Mouse (Mus musculus): ENCODE results near the gene C8a.

Gene C8a

DNA sequence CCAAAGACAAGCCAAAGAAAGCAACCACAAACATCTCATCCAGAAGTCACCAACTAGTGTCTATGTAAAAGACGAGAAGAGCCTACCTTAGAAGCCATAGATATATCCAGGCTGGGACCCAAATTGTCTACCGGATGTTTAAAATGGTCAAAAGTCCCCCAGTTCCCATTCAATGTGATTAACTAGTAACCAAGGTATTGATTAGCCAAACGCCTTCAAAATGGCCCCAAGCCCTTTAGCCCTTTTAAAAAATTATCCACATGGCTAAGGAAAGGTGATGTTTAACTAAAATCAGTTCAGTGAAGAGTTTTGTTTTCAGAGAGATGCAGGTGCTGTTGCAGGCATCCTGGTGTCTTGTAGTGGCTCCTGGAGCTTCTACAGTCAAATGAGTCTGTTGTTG lies at the start of gene C8a:
TSS of gene C8a (minus strand) at position 76 of the 400 bp plus-strand sequence.
- DNase-seq (ENCODE audit: low spot score) = no peak

DNA sequence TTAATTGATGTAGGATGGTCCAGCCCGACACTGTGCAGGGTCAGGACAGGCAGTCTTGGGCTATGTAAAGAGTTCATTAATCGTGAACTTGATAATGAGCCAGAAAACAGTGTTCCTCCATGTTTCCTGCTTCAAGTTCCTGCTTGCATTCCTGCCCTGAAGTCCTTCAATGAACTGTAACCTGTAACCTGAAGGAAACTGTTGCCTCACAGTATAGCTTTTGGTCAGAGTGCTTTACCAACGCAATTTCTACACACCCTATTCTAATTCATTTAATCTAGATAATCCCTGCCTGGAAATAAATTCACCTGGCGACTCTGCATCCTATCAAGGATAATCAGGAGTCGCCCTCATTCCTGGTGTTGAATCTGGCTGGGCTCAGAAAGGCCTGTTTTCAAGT lies 49.2 kb upstream of the C8a start:
- DNase-seq (ENCODE audit: low spot score) = no peak

DNA sequence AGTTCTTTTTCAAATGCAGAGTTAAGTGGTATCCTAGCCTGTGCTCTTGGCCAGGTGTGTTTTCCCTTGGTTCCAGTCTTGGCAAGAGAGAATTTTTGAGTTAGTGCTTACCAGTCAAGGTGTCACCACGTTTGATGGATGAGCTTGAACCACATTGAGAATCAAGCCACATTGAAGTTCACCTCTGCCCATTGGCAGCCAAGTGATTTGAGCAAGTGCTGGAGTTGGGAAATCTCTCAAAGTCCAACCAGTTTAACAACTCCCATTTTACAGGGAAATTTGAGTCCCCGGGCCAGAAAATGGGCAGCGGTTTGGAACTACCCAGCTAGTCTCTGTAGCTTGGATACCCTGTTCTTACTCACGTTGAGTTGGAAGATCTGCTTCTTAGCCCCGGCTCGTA lies 41.8 kb upstream of the C8a start:
- DNase-seq (ENCODE audit: low spot score) = no peak

DNA sequence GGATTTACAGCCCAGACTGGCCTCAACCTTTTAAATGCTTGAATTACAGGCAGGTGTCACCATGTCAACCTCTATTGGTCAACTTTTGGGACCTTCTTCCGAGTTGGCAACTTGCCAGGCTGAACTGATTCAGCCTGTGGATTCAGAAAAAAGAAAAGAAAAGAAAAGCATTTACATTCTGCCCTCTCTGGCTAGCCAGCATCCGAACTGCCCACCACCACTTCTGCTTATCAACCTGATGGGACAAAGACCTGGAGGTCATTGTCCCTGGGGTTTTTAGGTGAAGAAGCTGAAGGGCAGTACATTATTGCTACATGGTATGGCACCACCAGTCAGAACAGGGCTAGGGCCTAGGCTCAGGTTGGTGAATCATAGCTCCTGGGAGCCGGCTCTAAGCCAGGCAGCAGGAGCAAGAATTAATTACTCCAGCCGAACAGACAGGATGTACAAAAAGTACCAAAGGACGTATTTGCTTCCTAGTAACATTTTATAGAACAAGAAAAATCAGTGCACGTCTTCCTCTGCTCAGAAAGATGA lies 38.6 kb upstream of the C8a start:
- DNase-seq (ENCODE audit: low spot score) = no peak

DNA sequence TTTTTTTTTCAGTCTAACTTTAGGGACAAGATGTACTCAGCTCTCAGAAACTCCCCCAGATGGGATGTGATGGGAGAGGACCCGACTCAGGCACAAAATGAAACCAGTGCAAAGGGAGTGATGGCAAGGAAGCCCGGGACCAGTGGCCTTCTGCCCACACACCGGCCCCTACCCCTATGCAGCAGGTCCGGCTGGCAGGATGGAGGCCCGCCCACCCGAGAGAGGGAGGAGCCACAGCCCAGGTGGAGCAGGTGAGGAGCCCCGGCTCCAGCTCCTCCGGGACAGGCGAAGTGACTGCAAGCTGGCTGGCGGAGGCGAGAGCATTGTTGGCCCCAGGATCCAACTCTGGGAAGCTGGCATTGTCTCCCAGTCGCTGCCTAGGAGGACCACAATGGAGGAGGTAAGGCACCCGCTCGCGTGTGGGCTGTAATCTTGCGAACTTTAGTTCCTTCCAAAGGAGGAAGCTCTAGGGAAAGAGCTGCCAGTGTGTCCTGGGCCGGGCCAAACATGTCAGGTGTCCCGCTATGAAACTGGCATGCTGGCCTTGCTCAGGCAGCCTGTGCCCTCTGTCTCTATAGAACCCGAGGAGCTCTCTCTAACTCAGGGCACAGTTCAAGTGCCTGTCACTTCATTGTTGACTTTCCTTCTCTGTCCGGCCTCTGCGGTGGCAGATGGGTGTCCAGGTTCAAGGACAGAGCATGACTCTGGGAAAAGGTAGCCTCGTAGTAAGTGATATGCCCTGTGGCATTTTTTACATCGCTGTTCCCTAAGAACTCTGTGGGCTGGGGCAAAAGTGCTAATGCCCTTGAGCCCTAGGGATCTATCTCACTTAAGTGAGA lies 37.3 kb upstream of the C8a start, which contains the start of gene Fyb2:
TSS of gene Fyb2 (plus strand) at position 166 of the 839 bp plus-strand sequence.
- no peak for DNase-seq (ENCODE audit: low spot score)

DNA sequence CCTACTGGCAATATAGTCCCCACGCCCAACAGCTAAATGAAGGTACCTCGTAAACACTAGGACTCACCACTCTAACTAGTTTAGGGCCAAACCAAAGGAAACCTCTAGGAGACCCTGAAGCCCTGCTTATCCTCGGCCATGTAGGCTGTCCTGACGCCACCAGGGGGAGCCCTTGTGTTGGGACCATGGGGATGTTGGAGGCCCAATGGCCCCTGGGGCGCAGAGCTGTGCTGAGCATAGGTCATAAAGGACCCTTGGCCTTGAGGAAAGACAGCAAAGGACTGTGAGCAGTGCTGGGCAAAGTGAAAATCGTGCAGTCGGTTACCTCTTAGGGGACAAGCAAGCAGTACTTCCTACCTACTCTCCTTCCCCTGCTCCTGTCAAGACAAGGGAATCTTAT lies 35.5 kb upstream of the C8a start:
- peak; percentile 25 for DNase-seq (ENCODE audit: low spot score)

DNA sequence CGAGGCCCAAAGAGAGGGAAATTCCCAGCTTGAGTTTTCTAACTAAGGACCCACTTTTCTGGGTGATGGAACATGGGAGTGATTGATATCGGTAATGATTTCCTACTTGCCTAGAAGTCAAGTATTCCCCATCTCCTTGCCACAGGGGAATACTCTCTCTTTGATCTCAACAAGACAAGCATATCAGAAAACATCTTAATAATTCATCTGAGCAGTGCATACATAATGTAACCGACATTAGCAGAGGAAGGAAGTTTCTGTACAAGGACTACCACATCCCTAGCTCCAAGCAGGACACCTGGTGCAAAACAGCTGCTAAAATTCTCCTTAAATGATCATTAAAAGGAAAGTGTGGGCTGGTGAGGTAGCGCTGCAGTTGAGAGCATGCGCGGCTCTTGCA lies 28.9 kb upstream of the C8a start:
- DNase-seq (ENCODE audit: low spot score) = no peak

DNA sequence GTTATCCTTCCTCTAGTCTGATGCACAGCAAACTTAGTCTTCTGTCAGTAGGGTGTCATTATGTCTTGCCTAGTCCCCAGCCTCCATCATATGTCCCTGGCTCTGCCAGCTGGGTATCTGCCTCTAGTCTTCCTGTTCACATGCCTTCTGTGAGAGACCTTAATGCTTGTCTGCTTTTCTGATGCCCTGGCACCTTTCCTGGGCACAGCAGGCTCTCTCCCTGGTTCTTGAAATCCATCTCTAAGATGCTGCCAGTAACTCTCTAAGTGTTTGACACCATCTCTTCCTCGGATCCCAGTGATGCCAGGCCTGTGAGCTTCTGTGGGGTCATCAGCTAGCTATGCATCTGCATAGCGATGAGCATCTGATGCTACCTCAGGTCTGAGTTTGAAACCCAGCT lies 26.6 kb upstream of the C8a start:
- DNase-seq (ENCODE audit: low spot score) = no peak

DNA sequence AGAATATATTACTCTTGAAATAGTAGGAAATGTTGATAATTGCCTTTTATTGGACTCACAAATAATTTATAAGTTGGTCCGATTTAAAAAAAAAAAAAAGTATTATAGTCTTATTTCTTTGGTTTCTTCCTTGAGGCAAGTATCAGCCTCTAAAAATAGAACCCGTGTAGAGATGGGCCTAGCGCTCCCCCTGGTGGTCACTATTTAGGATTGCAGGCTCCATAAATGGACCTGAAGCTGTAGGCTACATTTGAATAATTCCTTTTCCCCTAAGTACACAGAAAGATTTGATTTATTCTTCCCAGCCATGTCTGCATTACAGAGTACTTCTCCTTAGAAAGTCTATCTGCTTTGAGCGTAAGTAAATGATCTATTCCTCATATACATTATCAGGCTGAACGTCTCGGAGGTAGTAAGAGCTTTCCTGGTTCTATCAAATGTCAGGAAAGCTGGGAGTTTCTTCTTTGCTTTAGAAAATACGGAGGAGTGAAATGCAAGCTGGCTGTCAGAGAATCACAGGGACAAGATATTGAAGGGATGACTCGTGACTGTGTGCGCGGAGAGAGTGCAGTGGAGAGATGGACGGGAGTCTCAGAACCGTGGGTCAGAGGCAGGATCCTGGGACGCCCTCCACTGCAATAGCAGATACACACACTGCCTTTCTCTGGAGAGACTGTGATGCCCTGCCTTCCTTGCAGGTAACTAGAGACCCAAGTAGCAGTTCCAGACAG lies 18.0 kb upstream of the C8a start:
- DNase-seq (ENCODE audit: low spot score) = peak; percentile 24

DNA sequence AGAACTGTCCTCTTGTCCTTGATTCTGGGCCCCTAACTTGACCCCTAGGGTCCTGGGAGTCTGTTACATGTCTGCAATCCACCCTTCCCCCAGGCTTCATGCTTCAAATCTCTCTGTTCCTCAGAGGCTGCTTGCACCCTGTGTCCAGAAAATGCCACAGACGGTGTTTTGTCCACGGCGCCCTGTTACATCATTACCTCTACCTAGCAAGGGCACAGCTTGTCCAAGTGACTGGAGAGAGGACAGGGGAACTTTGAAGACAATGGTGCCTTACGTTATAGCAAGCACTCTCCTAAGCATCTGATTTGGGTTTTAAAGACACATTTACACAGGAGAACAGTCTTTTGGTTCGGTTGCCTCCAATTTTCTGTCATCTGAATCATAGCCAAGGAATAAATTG lies 17.4 kb upstream of the C8a start:
- DNase-seq (ENCODE audit: low spot score) = no peak

DNA sequence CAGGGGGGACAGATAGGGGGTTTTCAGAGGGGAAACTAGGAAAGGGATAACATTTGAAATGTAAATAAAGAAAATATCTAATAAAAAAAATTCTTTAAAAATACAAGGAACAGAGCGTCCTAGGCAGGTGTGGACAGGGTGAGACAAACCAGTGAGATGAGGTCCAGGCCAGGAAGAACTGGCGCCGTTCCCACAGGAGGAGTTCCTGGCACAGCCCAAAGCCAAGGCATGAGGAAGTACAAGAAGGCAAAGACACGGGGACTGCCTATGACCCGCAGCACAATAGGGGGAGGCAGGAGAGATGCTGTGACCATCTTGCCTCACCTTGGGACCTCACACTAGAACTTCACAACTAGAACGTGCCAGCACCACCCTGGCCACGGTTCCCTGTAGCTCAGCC lies 15.5 kb upstream of the C8a start:
- no peak for DNase-seq (ENCODE audit: low spot score)

DNA sequence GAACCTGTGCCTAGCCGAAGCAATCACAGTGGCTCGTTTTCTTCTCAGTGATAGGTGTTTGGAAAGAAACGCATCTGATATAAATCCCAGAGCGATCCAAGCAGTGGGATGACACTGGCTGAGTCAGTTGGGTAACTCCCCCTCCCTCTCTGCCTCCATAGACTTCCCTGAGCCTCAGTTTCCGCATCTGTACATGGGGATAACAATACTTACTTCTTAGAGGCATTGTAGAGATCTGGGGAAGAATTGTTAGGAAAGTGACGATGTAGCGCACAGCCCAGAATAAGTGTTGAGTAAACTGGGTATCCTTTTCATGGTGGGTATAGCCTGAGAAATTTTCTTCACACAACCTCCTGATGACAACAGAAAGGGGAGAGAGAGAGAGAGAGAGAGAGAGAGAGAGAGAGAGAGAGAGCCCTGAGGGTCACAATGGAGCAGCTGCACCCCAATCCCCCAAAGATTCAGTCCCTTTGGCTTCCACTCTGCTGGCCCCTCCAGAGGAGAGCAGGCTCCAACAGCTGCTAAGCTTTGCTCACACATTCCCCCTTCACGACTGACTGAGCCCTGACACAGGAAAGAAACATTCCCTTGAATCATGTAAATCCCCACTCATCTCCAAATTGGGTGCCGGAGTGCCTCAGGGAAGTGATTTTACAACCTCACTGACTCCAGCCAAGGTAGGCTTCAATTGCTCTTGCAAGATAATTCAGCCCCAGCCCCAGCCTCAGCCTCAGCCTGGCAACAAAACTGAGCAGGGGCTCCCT lies 12.5 kb upstream of the C8a start:
- DNase-seq (ENCODE audit: low spot score) = no peak

DNA sequence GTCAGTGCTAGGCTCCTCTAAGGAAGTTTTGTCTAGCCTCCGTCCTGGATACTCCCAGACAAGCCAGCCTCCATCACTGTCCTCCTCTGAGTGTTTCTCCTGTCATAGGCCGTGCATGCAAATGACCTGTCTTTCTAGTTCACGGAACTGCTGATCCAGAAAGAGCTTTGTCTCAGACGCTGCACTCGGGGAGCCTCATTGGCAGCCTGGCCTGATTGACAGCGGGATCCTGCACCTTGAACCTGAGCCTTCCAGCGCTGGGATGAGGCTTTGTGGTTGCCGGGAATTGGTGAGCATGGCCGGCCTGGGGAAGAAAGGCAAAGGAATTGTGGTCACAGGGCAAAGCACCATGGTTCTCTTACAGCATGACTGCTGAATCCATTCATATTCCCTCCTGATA lies 11.3 kb upstream of the C8a start:
- no peak for DNase-seq (ENCODE audit: low spot score)

DNA sequence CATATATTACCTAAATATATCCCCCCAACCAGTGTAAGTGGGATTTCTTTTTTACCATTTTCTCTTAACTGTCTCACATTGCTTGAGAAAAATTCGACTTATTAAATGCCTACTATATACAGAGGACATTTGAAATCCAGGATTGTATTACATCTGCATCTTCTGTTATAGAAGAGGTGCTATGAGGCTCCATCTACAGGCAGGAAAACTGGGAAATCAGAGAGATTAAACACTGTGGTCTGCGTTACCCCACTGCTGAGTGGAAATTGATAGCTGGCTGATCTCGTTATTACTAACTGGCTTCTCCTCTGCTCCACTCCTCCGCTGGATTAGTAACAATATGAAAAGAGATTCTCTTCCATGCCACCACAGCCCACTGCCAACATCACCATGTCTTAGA lies 366 bp downstream of the C8a start:
- DNase-seq (ENCODE audit: low spot score) = no peak

DNA sequence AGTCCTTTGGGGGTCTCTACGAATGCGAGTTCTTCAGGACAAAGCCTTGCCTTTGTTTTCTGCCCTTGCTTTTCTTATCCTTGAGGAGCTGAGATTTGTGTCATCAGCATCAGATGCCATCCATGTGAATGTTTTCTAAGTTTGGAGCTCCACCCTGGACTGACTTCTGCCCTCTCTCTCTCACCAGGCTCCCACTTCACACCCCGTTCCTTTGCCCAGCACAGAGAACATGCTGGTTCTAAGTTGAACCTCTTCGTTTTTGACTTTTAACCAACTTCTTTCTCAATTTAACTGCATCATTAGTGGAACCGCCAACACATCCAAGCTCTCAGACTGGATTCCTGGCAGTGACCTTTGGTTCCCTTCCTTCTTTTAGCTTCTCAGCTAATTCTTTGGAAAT lies 6.0 kb downstream of the C8a start:
- DNase-seq (ENCODE audit: low spot score) = no peak

DNA sequence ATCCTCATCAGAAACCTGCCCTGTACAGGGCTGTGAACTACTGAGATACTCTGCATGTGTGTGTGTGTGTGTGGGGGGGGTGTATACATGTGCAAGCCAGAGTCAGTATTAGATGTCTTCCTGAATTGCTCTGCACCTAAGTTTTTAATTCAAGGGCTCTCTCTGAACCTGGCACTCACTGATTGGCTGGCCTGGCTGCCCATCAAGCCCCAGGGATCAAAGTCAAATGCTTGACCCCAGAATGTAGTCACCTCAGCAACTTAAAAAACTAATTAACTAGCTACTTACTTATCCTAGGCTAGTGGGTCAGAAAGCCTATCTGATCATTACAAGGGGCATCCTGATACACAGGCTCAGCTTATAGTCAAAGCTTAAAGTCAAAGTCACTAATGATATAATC lies 6.6 kb downstream of the C8a start:
- no peak for DNase-seq (ENCODE audit: low spot score)

DNA sequence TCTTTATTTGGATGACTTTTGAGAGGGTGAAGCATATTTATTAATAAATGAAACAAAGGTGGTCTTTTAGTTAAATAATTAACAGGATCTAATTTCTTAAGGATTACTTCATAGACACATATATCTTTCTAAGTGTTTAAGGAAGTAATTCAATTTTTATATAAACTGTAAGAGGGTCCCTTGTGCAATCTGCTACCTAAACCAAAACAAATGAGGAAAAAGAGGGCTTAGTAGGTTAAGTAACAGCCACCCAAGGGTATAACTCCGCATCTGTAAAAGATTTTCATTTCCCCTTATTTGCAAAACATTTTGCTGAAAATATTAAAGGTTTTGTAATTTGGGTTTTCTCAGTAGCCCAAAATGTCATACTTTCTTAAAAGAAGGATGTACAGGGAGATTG lies 11.8 kb downstream of the C8a start:
- no peak for DNase-seq (ENCODE audit: low spot score)

DNA sequence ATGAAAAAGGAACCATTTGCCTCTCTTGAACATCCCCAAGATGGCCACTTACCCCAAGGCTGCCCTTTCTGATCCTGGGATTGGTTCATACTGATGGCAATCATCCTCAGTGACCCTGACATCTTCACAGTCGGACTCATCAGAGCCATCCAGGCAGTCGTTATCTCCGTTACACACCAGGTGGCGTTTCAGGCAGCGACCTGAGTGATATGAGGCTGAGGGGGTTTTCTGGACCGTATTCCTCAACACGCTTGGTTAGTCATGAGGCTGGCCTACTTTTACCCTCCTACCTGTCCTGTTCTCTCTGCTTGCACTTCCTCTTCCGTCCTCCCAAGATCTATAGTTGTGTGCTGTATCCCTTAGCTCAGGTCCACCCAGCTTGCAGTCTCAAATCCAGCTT lies 15.0 kb downstream of the C8a start:
- no peak for DNase-seq (ENCODE audit: low spot score)

DNA sequence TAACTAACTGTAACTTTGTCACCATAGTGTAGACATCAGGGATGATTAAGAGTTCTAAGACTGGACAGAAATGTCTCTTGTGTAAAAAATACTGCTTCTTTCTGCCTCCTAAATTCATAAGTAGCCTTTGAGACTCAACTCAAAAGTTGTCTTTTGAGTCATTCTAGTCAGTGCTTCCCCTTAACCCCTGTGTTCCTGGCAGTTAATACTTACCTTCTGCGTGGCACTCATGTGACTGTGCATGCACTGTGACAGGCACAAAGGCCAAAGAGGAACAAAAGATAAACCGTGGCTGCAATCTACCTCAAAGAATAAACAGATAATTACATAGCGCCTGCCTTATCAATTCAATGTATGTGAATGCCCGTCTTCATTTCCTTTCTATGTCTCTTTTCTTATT lies 18.4 kb downstream of the C8a start:
- DNase-seq (ENCODE audit: low spot score) = no peak

DNA sequence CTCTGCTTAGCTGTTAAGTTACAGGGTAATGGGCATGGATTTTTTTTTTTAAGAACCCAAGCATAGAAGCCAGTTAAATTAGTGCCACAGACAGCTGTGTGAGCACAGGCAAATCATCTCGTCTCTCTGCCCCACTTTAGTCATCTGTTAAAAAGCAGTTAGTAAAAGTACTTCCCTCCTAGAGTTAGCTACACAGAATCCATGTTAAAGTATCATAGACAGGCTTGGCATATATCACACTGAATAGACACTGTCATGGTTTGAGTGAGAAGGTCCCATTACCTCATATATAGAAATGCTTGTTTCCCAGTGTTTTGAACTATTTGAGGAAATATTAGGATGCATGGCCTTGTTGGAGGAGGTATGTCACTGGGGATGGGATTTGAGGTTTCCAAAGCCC lies 19.2 kb downstream of the C8a start, which contains the start of gene Gm17662:
TSS of gene Gm17662 (plus strand) at position 301 of the 400 bp plus-strand sequence.
- DNase-seq (ENCODE audit: low spot score) = no peak

DNA sequence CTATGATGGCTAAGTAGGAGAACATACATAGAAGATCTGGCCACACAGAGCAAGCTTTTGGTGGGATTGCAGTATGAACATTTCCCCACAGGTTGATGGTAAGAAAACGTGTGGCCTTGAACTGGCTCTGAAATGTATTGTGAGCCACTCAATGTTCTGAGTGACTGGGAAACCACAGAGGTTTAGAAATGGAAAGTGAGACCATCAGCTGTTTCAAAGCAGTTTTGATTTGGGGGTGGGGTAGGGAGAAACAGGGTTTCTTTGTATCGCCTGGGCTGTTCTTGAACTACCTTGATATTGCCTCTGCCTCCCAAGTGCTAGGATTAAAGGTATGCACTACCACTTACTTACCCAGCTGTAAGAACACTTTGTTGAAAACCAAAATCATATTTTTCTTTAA lies 21.0 kb downstream of the C8a start:
- DNase-seq (ENCODE audit: low spot score) = no peak

DNA sequence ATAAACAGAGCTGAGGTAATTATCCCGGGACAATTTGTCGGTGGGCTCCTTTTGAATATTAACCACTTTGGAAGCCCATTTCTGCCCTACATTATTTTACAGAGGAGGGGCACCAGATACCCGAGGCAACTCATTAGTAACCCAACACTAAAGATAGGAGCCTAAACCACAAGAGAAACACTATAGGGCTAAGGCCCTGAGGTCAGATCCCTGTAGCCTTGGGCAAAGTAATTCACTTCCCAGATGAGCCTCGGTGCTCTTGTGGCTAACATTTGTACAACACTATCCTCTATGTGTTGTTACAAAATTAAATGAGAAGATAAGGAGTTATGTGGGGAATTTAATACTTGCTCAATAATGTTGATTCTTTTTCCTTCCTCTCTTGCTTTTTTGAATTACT lies 32.7 kb downstream of the C8a start:
- no peak for DNase-seq (ENCODE audit: low spot score)

DNA sequence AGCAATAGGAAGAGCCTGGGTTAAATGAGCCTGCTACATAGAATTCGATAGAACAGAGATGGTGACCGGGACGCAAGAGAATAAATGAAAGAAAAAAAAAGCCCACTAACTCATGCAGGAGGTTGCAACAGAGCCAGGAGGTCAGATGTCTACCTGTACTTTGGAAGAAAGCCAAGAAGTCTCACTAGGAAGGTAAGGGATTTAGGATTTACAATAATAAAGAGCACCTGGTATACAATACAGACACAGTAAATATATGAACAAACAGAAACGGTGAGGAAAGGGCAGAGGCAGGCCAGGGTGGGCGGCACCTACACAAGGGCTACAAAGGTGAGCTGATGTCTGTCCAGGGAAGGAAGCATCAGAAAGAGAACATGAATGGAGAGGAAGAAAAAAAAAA lies 34.0 kb downstream of the C8a start:
- no peak for DNase-seq (ENCODE audit: low spot score)
